20 mouse cellular contexts compared by ENCODE assay signal in genomic region chr19:58833639-58834180, GRCm38 (mm10). TPM values are rescaled to one million over a fixed set of nuclear protein-coding genes. Genes with fewer than 3 reads are reported as not detected.
DNase-seq lines count a peak whose midpoint lies in the region; ATAC-seq lines count a peak whose summit lies in the region.
"Had no signal": no experiment of that assay in that cellular context is flagged by ENCODE, and none has a peak within 500 bp of the region (broad histone marks: within the 10 kb centered on the region; RNA-seq: fewer than 3 reads in every experiment).

No protein-coding gene starts in this region.

- H3K27me3 ChIP-seq in kidney, embryonic 14.5 days (ENCODE audit: control insufficient read depth, insufficient read depth, low read length) = no peaks in the 10 kb centered on the region
- no peaks in the 10 kb centered on the region for H3K27me3 ChIP-seq in midbrain, embryonic 14.5 days (ENCODE audit: control insufficient read depth, insufficient read depth, low read length)
- H3K27me3 ChIP-seq in midbrain, embryonic 11.5 days (ENCODE audit: control insufficient read depth, insufficient read depth, low read length) = no peaks in the 10 kb centered on the region
- 0 out of 2 replicates have a peak, but pooled peaks cover 1% of the 10 kb centered on the region for H3K27me3 ChIP-seq in hindbrain, embryonic 12.5 days
- H3K27me3 ChIP-seq in neural tube, embryonic 15.5 days (replicated peaks) = no peaks in the 10 kb centered on the region
- H3K27me3 ChIP-seq: liver, embryonic 13.5 days had no signal

- no peaks in the 10 kb centered on the region for H3K9me3 ChIP-seq in kidney, embryonic 14.5 days (ENCODE audit: control insufficient read depth, low read length)
- H3K9me3 ChIP-seq in midbrain, embryonic 14.5 days (ENCODE audit: control insufficient read depth, low read length) = no peaks in the 10 kb centered on the region
- no peaks in the 10 kb centered on the region for H3K9me3 ChIP-seq in midbrain, embryonic 11.5 days (ENCODE audit: control insufficient read depth, low read length)
- H3K9me3 ChIP-seq in hindbrain, embryonic 12.5 days (replicated peaks) = no peaks in the 10 kb centered on the region
- no peaks in the 10 kb centered on the region for H3K9me3 ChIP-seq in neural tube, embryonic 15.5 days (replicated peaks)
- H3K9me3 ChIP-seq: liver, embryonic 13.5 days had no signal

- no peak overlapping the region for H3K4me2 ChIP-seq in kidney, embryonic 14.5 days (replicated peaks; ENCODE audit: low read depth, low read length)
- H3K4me2 ChIP-seq in midbrain, embryonic 14.5 days (ENCODE audit: low read length) = no peak overlapping the region
- H3K4me2 ChIP-seq in midbrain, embryonic 11.5 days = no peak overlapping the region
- H3K4me2 ChIP-seq in hindbrain, embryonic 12.5 days (replicated peaks) = no peak overlapping the region
- no peak overlapping the region for H3K4me2 ChIP-seq in neural tube, embryonic 15.5 days
- H3K4me2 ChIP-seq: liver, embryonic 13.5 days had no signal

- H3K9ac ChIP-seq in kidney, embryonic 14.5 days (ENCODE audit: low read depth, low read length) = no peak overlapping the region
- H3K9ac ChIP-seq in midbrain, embryonic 14.5 days (replicated peaks; ENCODE audit: low read length) = no peak overlapping the region
- H3K9ac ChIP-seq in midbrain, embryonic 11.5 days (ENCODE audit: low read length) = no peak overlapping the region
- no peak overlapping the region for H3K9ac ChIP-seq in hindbrain, embryonic 12.5 days
- H3K9ac ChIP-seq in neural tube, embryonic 15.5 days (replicated peaks) = no peak overlapping the region
- H3K9ac ChIP-seq: liver, embryonic 13.5 days had no signal

- no peak overlapping the region for H3K4me3 ChIP-seq in kidney, embryonic 14.5 days (ENCODE audit: low read length)
- no peak overlapping the region for H3K4me3 ChIP-seq in midbrain, embryonic 14.5 days (replicated peaks; ENCODE audit: low read depth, low read length)
- no peak overlapping the region for H3K4me3 ChIP-seq in midbrain, embryonic 11.5 days (ENCODE audit: low read depth, low read length)
- H3K4me3 ChIP-seq in hindbrain, embryonic 12.5 days = no peak overlapping the region
- H3K4me3 ChIP-seq in neural tube, embryonic 15.5 days (replicated peaks) = no peak overlapping the region
- H3K4me3 ChIP-seq: liver, embryonic 13.5 days had no signal

- DNase-seq in kidney, postnatal 14 days = no peak
- DNase-seq in midbrain, embryonic 14.5 days = peak; percentile 58
- no peak for DNase-seq in midbrain, embryonic 11.5 days (ENCODE audit: low spot score, missing footprints)
- no peak for DNase-seq in right cerebral cortex, postnatal 10 days (ENCODE audit: low spot score in 2 of 2)
- DNase-seq: adrenal gland, postnatal 10 days; gastrocnemius, postnatal 10 days; kidney, adult 8-10 months; layer of hippocampus, postnatal 36 days; left cerebral cortex, postnatal 4 days; liver, embryonic 13.5 days; lung, postnatal 14 days; right cerebral cortex, postnatal 25 days; thymus, postnatal 4 days had no signal

- 29% methylated on average over 13 of the region's 13 CpGs for whole genome bisulfite sequencing in kidney, embryonic 14.5 days
- WGBS in midbrain, embryonic 14.5 days = 73% methylated on average over 13 of the region's 13 CpGs
- 79% methylated on average over 13 of the region's 13 CpGs for WGBS in midbrain, embryonic 11.5 days
- 58% methylated on average over 13 of the region's 13 CpGs for WGBS in hindbrain, embryonic 12.5 days
- WGBS in neural tube, embryonic 15.5 days = 26% methylated on average over 13 of the region's 13 CpGs

- no peak overlapping the region; the same call in 1 of the 2 replicates for H3K27ac ChIP-seq in kidney, embryonic 14.5 days (ENCODE audit: low read depth, low read length)
- H3K27ac ChIP-seq in midbrain, embryonic 14.5 days (replicated peaks; ENCODE audit: low read depth, low read length) = no peak overlapping the region
- no peak overlapping the region for H3K27ac ChIP-seq in midbrain, embryonic 11.5 days (ENCODE audit: low read depth, low read length)
- H3K27ac ChIP-seq in hindbrain, embryonic 12.5 days = peak overlapping the region; percentile 52
- H3K27ac ChIP-seq in neural tube, embryonic 15.5 days (replicated peaks) = peak overlapping the region; percentile 56
- H3K27ac ChIP-seq: liver, embryonic 13.5 days; stomach, postnatal 0 days had no signal

- H3K4me1 ChIP-seq in kidney, embryonic 14.5 days (ENCODE audit: control insufficient read depth, insufficient read depth, low read length) = peaks cover 9% of the 10 kb centered on the region
- peaks cover 12% of the 10 kb centered on the region for H3K4me1 ChIP-seq in midbrain, embryonic 14.5 days (ENCODE audit: control insufficient read depth, insufficient read depth, low read length)
- peaks cover 3% of the 10 kb centered on the region for H3K4me1 ChIP-seq in midbrain, embryonic 11.5 days (ENCODE audit: control insufficient read depth, insufficient read depth, low read length)
- peaks cover 38% of the 10 kb centered on the region for H3K4me1 ChIP-seq in hindbrain, embryonic 12.5 days
- H3K4me1 ChIP-seq in neural tube, embryonic 15.5 days = peaks cover 57% of the 10 kb centered on the region
- H3K4me1 ChIP-seq: liver, embryonic 13.5 days had no signal

- peak; percentile 43; the same call in 1 of the 2 replicates for ATAC-seq in kidney, embryonic 14.5 days (ENCODE audit: low FRiP score, low TSS enrichment)
- no peak for ATAC-seq in midbrain, embryonic 14.5 days (ENCODE audit: low FRiP score, low TSS enrichment)
- no peak for ATAC-seq in midbrain, embryonic 11.5 days (ENCODE audit: low FRiP score)
- no peak for ATAC-seq in hindbrain, embryonic 12.5 days (ENCODE audit: low FRiP score)
- no peak for ATAC-seq in neural tube, embryonic 15.5 days (ENCODE audit: low FRiP score)
- ATAC-seq: forebrain, embryonic 16.5 days had no signal

- H3K36me3 ChIP-seq in kidney, embryonic 14.5 days (ENCODE audit: control insufficient read depth, insufficient read depth, low read length) = no peaks in the 10 kb centered on the region
- H3K36me3 ChIP-seq in midbrain, embryonic 14.5 days (ENCODE audit: control insufficient read depth, insufficient read depth, low read length) = no peaks in the 10 kb centered on the region
- no peaks in the 10 kb centered on the region for H3K36me3 ChIP-seq in midbrain, embryonic 11.5 days (ENCODE audit: control insufficient read depth, insufficient read depth, low read length)
- no peaks in the 10 kb centered on the region for H3K36me3 ChIP-seq in hindbrain, embryonic 12.5 days
- no peaks in the 10 kb centered on the region for H3K36me3 ChIP-seq in neural tube, embryonic 15.5 days
- H3K36me3 ChIP-seq: G1E; liver, embryonic 13.5 days had no signal

RNA-seq across cellular contexts. Expression of gene 1700019N19Rik, which starts 39.4 kb away (rescaled TPM):
- not detected in 2 replicates for polyA plus RNA-seq in kidney, embryonic 14.5 days (2014; fragmentation: Nextera tagmentation; extraction: Ambion mirVana)
- not detected in 2 replicates for polyA plus RNA-seq in midbrain, embryonic 14.5 days (2014; fragmentation: Nextera tagmentation; extraction: Ambion mirVana)
- polyA plus RNA-seq in midbrain, embryonic 11.5 days (2014; fragmentation: Nextera tagmentation; extraction: Ambion mirVana) = not detected in 2 replicates
- not detected in 2 replicates for polyA plus RNA-seq in hindbrain, embryonic 12.5 days (2016; fragmentation: Nextera tagmentation; extraction: Ambion mirVana)
- not detected in 2 replicates for polyA plus RNA-seq in neural tube, embryonic 15.5 days (2015; fragmentation: Nextera tagmentation; extraction: Ambion mirVana)
- polyA plus RNA-seq: C2C12; forebrain, embryonic 16.5 days; G1E had no signal

Comparison
In these comparisons a context has a peak if more than half of its experiments do, and no peak if none do; other contexts are left out.
1. H3K27ac ChIP-seq: peak in hindbrain, embryonic 12.5 days (single experiment) and neural tube, embryonic 15.5 days (single experiment); none in kidney, embryonic 14.5 days (single experiment), midbrain, embryonic 14.5 days (single experiment) and midbrain, embryonic 11.5 days (single experiment).